Mouse (Mus musculus) kidney, embryonic 14.5 days (tissue): ENCODE data around the gene Disp1. TPM values are rescaled to one million over a fixed set of nuclear protein-coding genes. Genes with fewer than 3 reads are reported as not detected.
A peak's percentile ranks its signal among the peaks of the same experiment; 100 is the strongest.

Experiments
- ATAC-seq: fragments of 200-750 bp; cut with Nextera tagmentation; 2 replicates; pipeline ENCODE4 v1.8.0; 2017; ENCODE audit warnings: moderate number of reproducible peaks, mild to moderate bottlenecking, moderate TSS enrichment, moderate library complexity; ENCODE audit not compliant: low FRiP score, low TSS enrichment
- H3K27ac ChIP-seq: fragments of 300-500 bp; sonication (generic); 2 replicates; pipeline ENCODE4 v1.5.1; 2014; ENCODE audit warnings: low read depth, mild to moderate bottlenecking, low read length, moderate library complexity, mixed read lengths
- H3K27me3 ChIP-seq: fragments of 300-500 bp; sonication (generic); 2 replicates; pipeline ENCODE4 v1.6.1; 2014; ENCODE audit warnings: mild to moderate bottlenecking, low read length; ENCODE audit not compliant: control insufficient read depth, insufficient read depth
- H3K36me3 ChIP-seq: fragments of 300-500 bp; sonication (generic); 2 replicates; pipeline ENCODE4 v1.6.1; 2014; ENCODE audit warnings: low read length, mixed read lengths; ENCODE audit not compliant: control insufficient read depth, insufficient read depth
- H3K4me1 ChIP-seq: fragments of 300-500 bp; sonication (generic); 2 replicates; pipeline ENCODE4 v1.6.1; 2014; ENCODE audit warnings: low read length, mixed read lengths; ENCODE audit not compliant: control insufficient read depth, insufficient read depth
- H3K4me2 ChIP-seq: fragments of 300-500 bp; sonication (generic); replicated peaks from 2 replicates; pipeline ENCODE4 v1.6.1; 2014; ENCODE audit warnings: low read depth, mild to moderate bottlenecking, low read length
- H3K4me3 ChIP-seq: fragments of 300-500 bp; sonication (generic); 2 replicates; pipeline ENCODE4 v1.5.1; 2014; ENCODE audit warnings: mild to moderate bottlenecking, low read length
- H3K9ac ChIP-seq: fragments of 300-500 bp; sonication (generic); 2 replicates; pipeline ENCODE4 v1.6.1; 2014; ENCODE audit warnings: low read depth, mild to moderate bottlenecking, low read length, moderate library complexity
- H3K9me3 ChIP-seq: fragments of 300-500 bp; sonication (generic); 2 replicates; pipeline ENCODE4 v1.6.1; 2016; ENCODE audit warnings: low read length; ENCODE audit not compliant: control insufficient read depth
- WGBS: fragments of 180-500 bp; shearing (Covaris S2); extraction: QIAGEN DNeasy Blood & Tissue Kit; methylation state at CpG from one replicate; pipeline ENCODE4 v1.1.7; 2014; 5-methylcytosine and 5-hydroxymethylcytosine counted together
- polyA plus RNA-seq: library from polyadenylated mRNA; unstranded; fragments of >200 nt; fragmentation: Nextera tagmentation; extraction: Ambion mirVana; gene quantifications from 2 replicates; pipeline ENCODE4 v1.2.1, GENCODE M21; 2014

Gene Disp1
- polyA plus RNA-seq, 1 experiment from 2014 or later, result 16.9 TPM

GRCm38 (mm10) chr1:183060611-183061010 is 160.7 kb downstream of the Disp1 start:
- Histone ChIP-seq H3K9ac (no peak overlapping the region), H3K9me3 (no peaks in the 10 kb centered on the region), H3K27ac (no peak overlapping the region), H3K36me3 (no peaks in the 10 kb centered on the region), H3K4me1 (peaks cover 14% of the 10 kb centered on the region; the same call in 1 of the 2 replicates), H3K4me2 (no peak overlapping the region), H3K4me3 (no peak overlapping the region), H3K27me3 (no peaks in the 10 kb centered on the region)
- ATAC-seq, result no peak
- 20% methylated on average over 2 of the region's 2 CpGs for WGBS

GRCm38 (mm10) chr1:183056289-183056655 is 165.1 kb downstream of the Disp1 start:
- no peaks in the 10 kb centered on the region for H3K9me3 ChIP-seq
- no peaks in the 10 kb centered on the region for H3K27me3 ChIP-seq
- H3K36me3 ChIP-seq, result no peaks in the 10 kb centered on the region
- no peak overlapping the region for H3K27ac ChIP-seq
- no peak overlapping the region for H3K9ac ChIP-seq
- peak; percentile 48 for ATAC-seq
- H3K4me3 ChIP-seq, result no peak overlapping the region
- H3K4me1 ChIP-seq, result peaks cover 28% of the 10 kb centered on the region
- no peak overlapping the region for H3K4me2 ChIP-seq
- 18% methylated on average over 3 of the region's 3 CpGs for WGBS

GRCm38 (mm10) chr1:183055608-183056288 is 165.6 kb downstream of the Disp1 start:
- Histone ChIP-seq H3K9me3 (no peaks in the 10 kb centered on the region), H3K4me1 (peaks cover 28% of the 10 kb centered on the region), H3K4me2 (no peak overlapping the region), H3K27ac (peak overlapping the region; percentile 18; the same call in 1 of the 2 replicates), H3K36me3 (no peaks in the 10 kb centered on the region), H3K4me3 (no peak overlapping the region), H3K9ac (no peak overlapping the region), H3K27me3 (no peaks in the 10 kb centered on the region)
- 28% methylated on average over 2 of the region's 2 CpGs for WGBS
- peak; percentile 68 for ATAC-seq

- 77% methylated on average over 7 of the region's 7 CpGs for WGBS
- H3K4me1 ChIP-seq, result peaks cover 22% of the 10 kb centered on the region
Observed at GRCm38 (mm10) chr1:183052663-183053062, 168.7 kb downstream of the Disp1 start.

GRCm38 (mm10) chr1:183049295-183049694 is 172.0 kb downstream of the Disp1 start:
- no peak for ATAC-seq

More at GRCm38 (mm10) chr1:183052663-183053062, 168.7 kb downstream of the Disp1 start:
- no peaks in the 10 kb centered on the region for H3K9me3 ChIP-seq
- no peaks in the 10 kb centered on the region for H3K27me3 ChIP-seq
- ATAC-seq, result no peak
- H3K4me2 ChIP-seq, result no peak overlapping the region
- H3K4me3 ChIP-seq, result no peak overlapping the region
- no peak overlapping the region for H3K9ac ChIP-seq
- no peak overlapping the region for H3K27ac ChIP-seq
- H3K36me3 ChIP-seq, result no peaks in the 10 kb centered on the region

GRCm38 (mm10) chr1:183047913-183048523 is 173.3 kb downstream of the Disp1 start:
- no peak; the same call in 1 of the 2 replicates for ATAC-seq
- no peak overlapping the region for H3K4me3 ChIP-seq
- no peaks in the 10 kb centered on the region for H3K9me3 ChIP-seq
- H3K27me3 ChIP-seq, result no peaks in the 10 kb centered on the region
- H3K4me1 ChIP-seq, result peaks cover 17% of the 10 kb centered on the region
- no peak overlapping the region for H3K27ac ChIP-seq
- H3K36me3 ChIP-seq, result no peaks in the 10 kb centered on the region
- no peak overlapping the region for H3K9ac ChIP-seq
- no peak overlapping the region for H3K4me2 ChIP-seq
- WGBS, result 49% methylated on average over 5 of the region's 5 CpGs

More at GRCm38 (mm10) chr1:183049295-183049694, 172.0 kb downstream of the Disp1 start:
- Histone ChIP-seq H3K4me1 (peaks cover 19% of the 10 kb centered on the region), H3K36me3 (no peaks in the 10 kb centered on the region), H3K27me3 (no peaks in the 10 kb centered on the region), H3K9me3 (no peaks in the 10 kb centered on the region), H3K9ac (no peak overlapping the region), H3K4me2 (no peak overlapping the region), H3K4me3 (no peak overlapping the region), H3K27ac (no peak overlapping the region)
- WGBS, result 83% methylated on average over 6 of the region's 6 CpGs

- peak; percentile 62; the same call in 1 of the 2 replicates for ATAC-seq
- H3K9ac ChIP-seq, result no peak overlapping the region
- no peaks in the 10 kb centered on the region for H3K36me3 ChIP-seq
- H3K4me1 ChIP-seq, result peaks cover 17% of the 10 kb centered on the region
- H3K27me3 ChIP-seq, result no peaks in the 10 kb centered on the region
- H3K27ac ChIP-seq, result no peak overlapping the region; the same call in 1 of the 2 replicates
- H3K4me3 ChIP-seq, result no peak overlapping the region
- WGBS, result 33% methylated on average over 7 of the region's 7 CpGs
- H3K4me2 ChIP-seq, result no peak overlapping the region
- no peaks in the 10 kb centered on the region for H3K9me3 ChIP-seq
Observed at GRCm38 (mm10) chr1:183047191-183047912, 174.0 kb downstream of the Disp1 start.

- no peak overlapping the region for H3K4me3 ChIP-seq
- ATAC-seq, result no peak
- 60% methylated on average over 12 of the region's 12 CpGs for WGBS
- no peaks in the 10 kb centered on the region for H3K36me3 ChIP-seq
- H3K27me3 ChIP-seq, result no peaks in the 10 kb centered on the region
- peaks cover 17% of the 10 kb centered on the region for H3K4me1 ChIP-seq
- no peaks in the 10 kb centered on the region for H3K9me3 ChIP-seq
- H3K4me2 ChIP-seq, result no peak overlapping the region
- H3K9ac ChIP-seq, result no peak overlapping the region
- H3K27ac ChIP-seq, result no peak overlapping the region
Observed at GRCm38 (mm10) chr1:183046081-183046480, 175.2 kb downstream of the Disp1 start.
